Mouse (Mus musculus): ENCODE results near the gene March5.

Gene March5

GRCm38 (mm10) chr19:37263566-37263942 is 56.2 kb downstream of the March5 start:
- no peak for DNase-seq (ENCODE audit: low read depth in 1 of 2, low spot score in 2 of 2)

GRCm38 (mm10) chr19:37263943-37264897 is 56.9 kb downstream of the March5 start:
- no peak for DNase-seq (ENCODE audit: low read depth in 1 of 2, low spot score in 2 of 2)

GRCm38 (mm10) chr19:37265333-37266103 is 58.2 kb downstream of the March5 start:
- DNase-seq (ENCODE audit: low read depth in 1 of 2, low spot score in 2 of 2): peak; percentile 13 to 49

GRCm38 (mm10) chr19:37269106-37269505 is 61.8 kb downstream of the March5 start:
- no peak for DNase-seq (ENCODE audit: low read depth in 1 of 2, low spot score in 2 of 2)
